Mouse (Mus musculus) megakaryocyte, embryonic 14.5 days (primary cell): ENCODE results near the gene Syap1. TPM values are rescaled to one million over a fixed set of nuclear protein-coding genes. Genes with fewer than 3 reads are reported as not detected.
"Not testable (repeated sequence)": the region's sequence is repeated elsewhere in the genome, so short reads cannot be mapped to it uniquely, and the experiment has no call there.

ENCODE experiments used
- H3K27me3 ChIP-seq: replicated peaks from 2 replicates; pipeline ENCODE3; 2012; ENCODE audit warnings: inconsistent platforms
- H3K36me3 ChIP-seq: replicated peaks from 2 replicates; pipeline ENCODE3; 2012; ENCODE audit warnings: low read length, inconsistent platforms, mixed read lengths
- H3K4me1 ChIP-seq: 2 replicates; pipeline ENCODE4 v1.6.1; 2012; ENCODE audit warnings: inconsistent platforms
- H3K4me3 ChIP-seq: replicated peaks from 2 replicates; pipeline ENCODE3; 2012; ENCODE audit warnings: moderate library complexity, mild to moderate bottlenecking, inconsistent platforms
- H3K9me3 ChIP-seq: 2 replicates; pipeline ENCODE4 v1.6.1; 2012; ENCODE audit warnings: inconsistent platforms
- FLI1 ChIP-seq: IDR thresholded peaks from 2 replicates; pipeline ENCODE4 v1.6.1; 2012; ENCODE audit warnings: low read length, inconsistent platforms, mixed read lengths
- GATA1 ChIP-seq: IDR thresholded peaks from 3 replicates; pipeline ENCODE4 v1.6.1; 2012; ENCODE audit warnings: mixed read lengths, low read length, inconsistent platforms, borderline replicate concordance
- polyA plus RNA-seq: library from polyadenylated mRNA; stranded (reverse); fragments of >175 nt; gene quantifications from 2 replicates; pipeline ENCODE4 v1.2.3, GENCODE M21; 2012; ENCODE audit warnings: low replicate concordance; ENCODE audit not compliant: insufficient read depth

Syap1 gene
- polyA plus RNA-seq, 1 experiment, result 9.4 TPM

DNA sequence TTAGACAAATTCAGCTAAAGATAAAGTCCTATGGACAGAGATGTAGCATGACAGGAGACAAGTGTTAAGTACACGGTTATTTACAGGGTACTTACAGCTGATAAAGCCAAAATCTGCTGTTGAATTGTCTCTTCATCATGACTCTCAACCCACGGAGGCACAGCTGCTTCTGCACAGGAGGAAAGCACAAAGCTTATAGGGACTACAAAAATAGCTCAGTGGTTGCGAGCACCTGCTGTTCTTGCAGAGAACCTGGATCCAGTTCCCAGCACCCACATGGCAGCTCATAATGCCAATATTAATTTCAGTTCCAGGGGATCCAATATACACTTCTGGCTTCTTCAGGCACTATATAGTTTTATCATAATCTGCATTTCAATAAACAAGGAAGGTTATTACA, 10.0 kb downstream of the Syap1 start:
- peaks cover 65% of the 10 kb centered on the region for H3K36me3 ChIP-seq
- TF ChIP-seq GATA1, result no peak
- TF ChIP-seq FLI1, result no peak
- no peaks in the 10 kb centered on the region for H3K27me3 ChIP-seq
- no peaks in the 10 kb centered on the region for H3K9me3 ChIP-seq
- peaks cover under 1% of the 10 kb centered on the region for H3K4me1 ChIP-seq
- no peak overlapping the region for H3K4me3 ChIP-seq

DNA sequence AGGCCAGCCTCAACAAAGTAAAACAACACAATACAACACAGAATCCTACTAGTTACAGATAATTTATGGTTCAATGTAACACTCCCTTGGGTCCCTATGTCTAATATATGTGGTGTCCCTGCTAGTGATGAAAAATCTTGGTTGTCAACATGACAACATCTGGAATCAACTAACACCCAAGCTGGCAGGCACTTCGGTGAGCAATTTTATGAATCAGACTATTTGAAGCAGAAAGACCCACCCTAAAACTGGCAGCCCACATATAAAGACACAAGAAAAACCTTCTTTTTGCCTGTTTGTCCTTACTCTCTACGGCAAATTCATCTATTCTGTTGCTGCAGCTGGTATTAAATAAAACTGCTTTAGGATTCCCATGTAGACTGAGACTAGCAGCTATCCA, 14.5 kb downstream of the Syap1 start:
- TF ChIP-seq GATA1 (no peak), FLI1 (no peak)
- no peaks in the 10 kb centered on the region for H3K9me3 ChIP-seq
- H3K4me3 ChIP-seq, result no peak overlapping the region
- H3K4me1 ChIP-seq, result no peaks in the 10 kb centered on the region
- H3K36me3 ChIP-seq, result peaks cover 73% of the 10 kb centered on the region
- H3K27me3 ChIP-seq, result peaks cover 2% of the 10 kb centered on the region

DNA sequence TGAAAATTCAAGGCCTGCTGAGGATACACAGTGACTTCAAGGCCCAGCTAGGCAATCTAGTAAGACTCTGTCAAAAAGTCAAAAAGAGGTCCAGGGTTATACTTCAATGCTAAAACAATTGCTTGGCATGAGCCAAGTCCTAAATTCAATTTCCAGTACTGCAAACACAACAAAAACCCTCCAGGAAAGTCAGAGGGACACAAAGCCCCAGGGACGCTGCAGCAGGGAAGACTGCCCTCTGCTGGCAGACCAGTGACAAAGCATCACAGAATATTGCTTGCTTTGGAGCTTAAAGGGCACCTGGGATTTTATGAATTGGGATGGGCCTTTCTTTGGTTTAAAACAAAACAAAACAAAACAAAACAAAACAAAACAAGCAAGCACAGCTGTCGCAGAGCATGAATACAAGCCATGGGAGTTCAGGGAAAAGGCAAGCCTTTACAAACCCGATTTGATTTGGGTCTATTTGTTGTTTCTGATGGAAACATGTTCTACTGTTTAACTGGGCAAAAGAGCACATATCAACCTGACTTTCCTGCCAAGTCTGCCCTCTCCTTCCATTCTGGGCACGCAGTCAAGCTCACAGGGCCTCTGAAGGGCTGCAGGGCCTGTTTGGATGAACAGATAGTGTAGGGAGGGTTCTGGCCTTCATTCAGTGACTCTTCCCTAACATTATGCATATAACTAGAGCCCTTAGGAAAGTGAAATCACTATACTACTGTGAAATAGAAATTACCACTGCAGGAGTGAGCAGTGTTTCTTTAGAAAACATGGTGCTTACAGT, 16.3 kb downstream of the Syap1 start:
- H3K36me3 ChIP-seq, result peaks cover 75% of the 10 kb centered on the region
- H3K9me3 ChIP-seq, result no peaks in the 10 kb centered on the region
- H3K4me1 ChIP-seq, result no peaks in the 10 kb centered on the region
- no peak overlapping the region for H3K4me3 ChIP-seq
- H3K27me3 ChIP-seq, result peaks cover 2% of the 10 kb centered on the region
- TF ChIP-seq FLI1, result no peak
- no peak for TF ChIP-seq GATA1

DNA sequence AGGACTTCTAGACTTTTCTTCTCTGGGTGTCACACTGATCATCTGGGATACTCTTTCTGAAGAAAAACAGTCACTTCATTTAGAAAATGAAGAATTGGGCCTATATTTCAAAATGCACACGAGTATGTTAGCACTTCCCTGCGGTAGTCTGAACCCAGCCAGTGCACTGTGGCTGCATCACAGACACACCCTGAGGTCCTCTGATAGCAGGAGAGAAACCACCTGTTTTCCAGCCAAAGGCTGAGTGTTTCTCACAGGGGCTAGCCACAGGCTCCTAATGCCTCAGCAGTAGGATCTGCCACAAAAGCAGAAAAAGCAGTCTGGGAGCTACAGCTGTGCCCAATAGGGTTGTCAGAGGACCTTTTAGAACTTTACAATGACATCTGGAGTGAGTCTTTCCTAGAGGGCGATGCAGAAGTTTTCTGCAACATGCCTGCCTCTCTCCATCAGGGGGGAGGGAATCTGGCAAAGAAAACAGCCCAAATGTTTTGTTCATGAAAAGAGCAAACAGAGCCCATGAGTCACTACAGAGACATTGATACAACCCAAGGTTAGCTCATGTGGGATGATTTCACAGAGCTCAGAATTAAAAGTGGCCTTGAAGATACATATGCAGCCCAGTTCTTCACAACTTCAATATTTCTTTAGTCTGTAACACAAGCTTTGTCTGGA, 19.8 kb downstream of the Syap1 start:
- peaks cover 2% of the 10 kb centered on the region for H3K27me3 ChIP-seq
- no peak overlapping the region for H3K4me3 ChIP-seq
- H3K36me3 ChIP-seq, result peaks cover 89% of the 10 kb centered on the region
- H3K9me3 ChIP-seq, result no peaks in the 10 kb centered on the region
- H3K4me1 ChIP-seq, result no peaks in the 10 kb centered on the region
- no peak for TF ChIP-seq GATA1
- TF ChIP-seq FLI1, result no peak

DNA sequence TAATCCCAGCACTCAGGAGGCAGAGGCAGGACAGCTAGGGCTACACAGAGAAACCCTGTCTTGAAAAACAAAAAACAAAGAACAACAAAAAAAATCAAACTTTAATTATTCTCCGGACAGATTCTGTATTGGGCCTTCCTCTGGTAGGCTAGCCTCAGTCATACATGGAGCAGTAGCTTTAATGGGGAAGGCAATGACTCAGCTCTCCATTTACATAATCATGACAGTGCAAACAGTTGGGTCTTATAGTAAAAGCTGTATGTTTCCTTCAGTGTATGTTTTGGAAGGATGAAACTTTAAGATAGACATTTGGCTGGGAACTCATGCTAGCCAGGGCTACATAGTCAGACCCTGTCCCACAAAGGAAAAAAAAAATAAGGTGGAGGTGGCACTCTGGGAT, 39.6 kb downstream of the Syap1 start:
- H3K27me3 ChIP-seq, result peaks cover 5% of the 10 kb centered on the region
- no peak overlapping the region for H3K4me3 ChIP-seq
- no peaks in the 10 kb centered on the region for H3K9me3 ChIP-seq
- no peak for TF ChIP-seq GATA1
- TF ChIP-seq FLI1, result no peak
- no peaks in the 10 kb centered on the region; the same call in 1 of the 2 replicates for H3K4me1 ChIP-seq
- no peaks in the 10 kb centered on the region for H3K36me3 ChIP-seq

DNA sequence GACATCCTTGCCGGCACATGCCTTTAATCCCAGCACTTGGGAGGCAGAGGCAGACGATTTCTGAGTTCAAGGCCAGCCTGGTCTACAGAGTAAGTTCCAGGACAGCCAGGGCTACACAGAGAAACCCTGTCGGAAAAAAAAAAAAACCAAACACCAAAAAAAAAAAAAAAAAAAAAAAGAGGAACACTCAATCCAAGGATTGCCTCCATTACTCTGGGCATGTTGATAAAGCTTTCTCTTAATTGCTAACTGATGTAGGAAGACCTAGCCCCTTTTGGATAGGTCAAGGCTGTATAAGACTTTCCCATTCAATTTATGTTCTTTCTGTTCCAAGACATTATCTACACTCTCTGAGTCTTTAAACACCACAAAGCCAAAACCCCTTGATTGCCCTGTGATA, 42.7 kb downstream of the Syap1 start:
- no peak overlapping the region for H3K4me3 ChIP-seq
- TF ChIP-seq GATA1, result no peak
- TF ChIP-seq FLI1, result no peak
- H3K4me1 ChIP-seq, result no peaks in the 10 kb centered on the region; the same call in 1 of the 2 replicates
- no peaks in the 10 kb centered on the region for H3K9me3 ChIP-seq
- no peaks in the 10 kb centered on the region for H3K36me3 ChIP-seq
- peaks cover 10% of the 10 kb centered on the region for H3K27me3 ChIP-seq

DNA sequence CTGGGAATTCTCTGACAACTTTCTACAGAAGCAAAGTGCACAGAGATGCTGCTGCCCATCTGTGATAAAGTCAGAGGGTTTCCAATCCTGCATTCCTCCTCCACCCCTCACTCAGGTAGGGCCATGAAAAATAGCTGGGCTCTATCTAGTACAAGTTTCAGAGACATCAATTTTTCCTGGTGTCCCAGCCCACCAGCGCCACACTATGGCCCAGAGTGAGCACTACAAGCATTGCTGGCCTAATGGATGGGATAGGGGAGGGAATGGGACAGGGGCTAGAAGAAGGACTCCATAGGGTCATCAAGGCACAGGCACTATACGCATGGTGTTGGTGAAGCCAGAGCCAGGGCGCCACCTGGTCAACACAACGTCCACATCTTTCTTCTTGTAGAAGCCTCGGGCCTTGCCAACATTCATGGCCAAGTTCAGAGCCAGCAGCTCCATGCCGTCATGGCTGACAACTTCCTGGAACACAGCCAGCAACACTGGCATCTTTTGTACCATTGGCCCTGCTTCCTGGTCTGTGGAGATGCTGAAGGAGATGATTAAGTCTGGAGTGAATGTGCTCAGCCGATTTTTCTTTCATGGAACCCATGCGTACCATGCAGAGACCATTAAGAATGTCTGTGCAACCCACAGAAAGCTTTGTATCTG, 43.7 kb downstream of the Syap1 start:
- H3K36me3 ChIP-seq, result no peaks in the 10 kb centered on the region
- no peaks in the 10 kb centered on the region; the same call in 1 of the 2 replicates for H3K4me1 ChIP-seq
- TF ChIP-seq GATA1 (no peak), FLI1 (no peak)
- H3K27me3 ChIP-seq, result peaks cover 10% of the 10 kb centered on the region
- H3K4me3 ChIP-seq, result no peak overlapping the region
- H3K9me3 ChIP-seq, result no peaks in the 10 kb centered on the region

DNA sequence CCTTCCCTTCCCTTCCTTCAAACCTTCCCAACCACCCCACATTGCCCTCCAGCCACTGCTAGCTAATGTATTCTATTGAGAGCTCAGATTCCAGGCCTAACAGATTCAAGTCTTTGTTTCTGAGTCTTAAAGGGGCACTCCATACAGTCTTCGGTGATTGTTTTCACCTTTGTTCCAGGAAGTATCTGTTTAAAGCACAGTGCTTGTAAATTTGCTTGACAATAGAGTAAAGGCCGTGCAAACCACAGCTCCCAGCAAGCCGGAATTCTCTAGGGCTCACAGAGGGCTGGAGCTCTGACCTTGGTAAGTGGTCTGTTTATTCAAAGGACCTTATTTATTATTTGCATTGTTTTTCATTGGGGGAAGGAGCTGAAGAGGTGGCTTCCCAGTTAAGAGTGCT, 56.1 kb downstream of the Syap1 start:
- Histone ChIP-seq H3K4me1 (peaks cover 5% of the 10 kb centered on the region; the same call in 1 of the 2 replicates), H3K4me3 (no peak overlapping the region), H3K9me3 (no peaks in the 10 kb centered on the region), H3K27me3 (peaks cover 4% of the 10 kb centered on the region), H3K36me3 (no peaks in the 10 kb centered on the region)
- no peak for TF ChIP-seq GATA1
- no peak for TF ChIP-seq FLI1

DNA sequence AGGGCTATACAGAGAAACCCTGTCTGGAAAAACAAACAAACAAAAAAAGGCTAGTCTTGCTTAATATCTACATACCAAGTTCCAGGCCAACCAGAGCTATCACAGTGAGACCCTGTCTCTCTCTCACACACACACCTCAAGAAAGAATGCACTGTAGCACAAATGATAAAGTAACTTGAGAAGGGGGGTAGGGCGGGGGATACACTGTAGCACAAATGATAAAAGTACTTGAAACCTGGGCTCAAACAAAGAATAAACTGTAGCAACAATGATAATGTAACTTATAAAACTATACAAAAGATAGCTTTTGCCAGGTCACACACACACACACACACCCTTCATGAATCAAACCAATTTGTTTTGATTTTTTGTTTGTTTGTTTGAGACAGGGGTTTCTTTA, 56.7 kb downstream of the Syap1 start:
- H3K4me1 ChIP-seq, result peaks cover 5% of the 10 kb centered on the region; the same call in 1 of the 2 replicates
- H3K27me3 ChIP-seq, result peaks cover 4% of the 10 kb centered on the region
- TF ChIP-seq GATA1 (no peak), FLI1 (no peak)

DNA sequence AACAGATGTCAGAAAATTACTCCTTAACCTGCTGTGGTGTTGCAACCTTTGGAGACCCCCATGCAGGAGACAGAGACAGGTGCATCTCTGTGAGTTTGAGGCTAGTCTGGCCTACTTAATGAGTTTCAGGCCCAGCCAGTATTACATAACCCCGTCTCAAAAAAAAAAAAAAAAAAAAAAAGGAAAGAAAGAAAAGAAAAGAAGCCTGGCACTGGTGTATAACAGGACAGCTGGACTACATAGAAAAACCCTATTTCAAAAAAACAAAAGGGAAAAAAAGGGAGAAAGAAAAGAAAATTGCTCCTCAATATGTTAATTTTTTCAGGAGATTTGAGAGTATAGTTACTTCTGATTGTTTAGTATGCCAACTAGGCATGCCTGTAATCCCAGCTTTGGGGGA, 57.2 kb downstream of the Syap1 start:
- peaks cover 4% of the 10 kb centered on the region for H3K27me3 ChIP-seq
- TF ChIP-seq FLI1, result no peak
- no peak for TF ChIP-seq GATA1
- H3K36me3 ChIP-seq, result no peaks in the 10 kb centered on the region

More for the DNA sequence above, 56.7 kb downstream of the Syap1 start:
- Histone ChIP-seq H3K4me3 (no peak overlapping the region), H3K9me3 (no peaks in the 10 kb centered on the region), H3K36me3 (no peaks in the 10 kb centered on the region)

DNA sequence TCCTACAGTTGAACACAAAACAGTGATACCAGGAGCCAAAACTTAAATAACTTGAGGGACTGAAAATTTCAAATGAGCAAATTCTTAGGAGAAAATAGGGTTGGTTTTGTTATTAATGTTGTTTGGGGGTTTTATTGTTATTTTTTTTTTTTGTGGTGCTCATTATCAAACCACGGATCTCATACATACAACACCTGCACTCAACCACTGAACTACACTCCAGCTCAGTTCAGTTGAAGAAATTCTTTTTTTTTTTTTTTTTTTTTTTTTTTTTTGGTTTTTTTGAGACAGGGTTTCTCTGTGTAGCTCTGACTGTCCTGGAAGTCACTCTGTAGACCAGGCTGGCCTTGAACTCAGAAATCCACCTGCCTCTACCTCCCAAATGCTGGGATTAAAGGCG, 57.9 kb downstream of the Syap1 start:
- H3K27me3 ChIP-seq, H3K9me3 ChIP-seq, H3K4me3 ChIP-seq, H3K4me1 ChIP-seq, H3K36me3 ChIP-seq: not testable (repeated sequence)

More for the DNA sequence above, 57.2 kb downstream of the Syap1 start:
- Histone ChIP-seq H3K9me3 (no peaks in the 10 kb centered on the region), H3K4me3 (no peak overlapping the region), H3K4me1 (peaks cover 5% of the 10 kb centered on the region; the same call in 1 of the 2 replicates)
